Mouse (Mus musculus) lung, postnatal 0 days (tissue): ENCODE measurements around the gene Neurl3.

ENCODE experiments used
- CTCF ChIP-seq: IDR thresholded peaks from 2 replicates; pipeline ENCODE4 v1.5.1; 2016; ENCODE audit warnings: antibody characterized with exemption, mild to moderate bottlenecking
- EP300 ChIP-seq: IDR thresholded peaks from 2 replicates; pipeline ENCODE4 v1.6.1; 2016; ENCODE audit warnings: antibody characterized with exemption, mild to moderate bottlenecking, control low read depth

GRCm38 (mm10) chr1:36302273-36302672, 27.8 kb upstream of the Neurl3 start:
- no peak for TF ChIP-seq CTCF
- TF ChIP-seq EP300: no peak
